Mouse (Mus musculus) ES-E14 (cell line): ENCODE measurements around the gene Tatdn2.

Experiments used
- CHD2 ChIP-seq: IDR thresholded peaks from 2 replicates; pipeline ENCODE4 v1.6.1; 2014; ENCODE audit warnings: mild to moderate bottlenecking, low read depth, low read length, inconsistent platforms
- HCFC1 ChIP-seq: IDR thresholded peaks from 2 replicates; pipeline ENCODE4 v1.6.1; 2012; ENCODE audit warnings: low read length, inconsistent platforms, borderline replicate concordance; ENCODE audit not compliant: insufficient read depth
- MAFK ChIP-seq: IDR thresholded peaks from 2 replicates; pipeline ENCODE4 v1.6.1; 2014; ENCODE audit warnings: mild to moderate bottlenecking, low read depth, low read length, inconsistent platforms; ENCODE audit not compliant: insufficient read depth
- ZC3H11A ChIP-seq: IDR thresholded peaks from 2 replicates; pipeline ENCODE4 v1.6.1; 2012; ENCODE audit warnings: low read depth, mild to moderate bottlenecking, inconsistent platforms, low read length, borderline replicate concordance
- ZNF384 ChIP-seq: IDR thresholded peaks from 2 replicates; pipeline ENCODE4 v1.6.1; 2012; ENCODE audit warnings: low read depth, low read length, inconsistent platforms

- TF ChIP-seq CHD2: no peak
- no peak for TF ChIP-seq ZC3H11A
- TF ChIP-seq HCFC1: no peak
- TF ChIP-seq ZNF384: no peak
- no peak for TF ChIP-seq MAFK
Observed at GRCm38 (mm10) chr6:113695203-113695602, 1.6 kb upstream of the Tatdn2 start.
